Mouse (Mus musculus): ENCODE data around the gene Evi5.
"Not testable (repeated sequence)": the region's sequence is repeated elsewhere in the genome, so short reads cannot be mapped to it uniquely, and the experiment has no call there.

Gene Evi5

DNA sequence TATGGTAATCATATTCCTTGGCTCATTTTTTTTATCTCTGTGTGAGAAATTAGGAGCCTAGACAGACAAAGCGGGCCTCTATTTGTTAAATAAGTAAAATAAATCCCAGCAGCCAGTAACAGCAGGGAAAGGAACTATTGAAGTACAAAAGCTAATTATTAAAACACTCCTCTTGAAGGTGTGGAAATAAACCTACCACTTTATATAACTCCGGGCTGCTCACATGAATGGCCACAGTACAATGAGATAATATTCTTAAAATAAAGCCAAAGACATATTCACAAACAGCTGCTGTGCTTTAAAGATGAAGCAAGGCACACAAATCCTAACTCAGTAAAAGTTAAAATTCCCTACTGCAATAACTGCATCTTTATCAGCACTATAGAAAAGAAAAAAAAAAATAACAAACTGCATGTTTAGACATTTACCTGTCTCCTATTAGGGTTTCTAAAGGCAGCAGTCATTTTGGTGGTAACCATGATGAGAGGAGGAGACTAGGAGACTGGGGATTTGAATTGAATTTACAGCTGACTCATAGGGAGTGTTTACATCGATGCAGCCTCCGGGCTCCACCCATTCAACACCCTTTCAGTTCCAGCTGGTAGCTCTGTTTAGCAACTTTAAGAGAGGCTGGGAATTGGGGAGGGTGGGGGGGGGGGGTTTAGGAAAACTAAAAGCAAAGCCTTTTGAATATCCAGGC is at the start of gene Evi5:
Gene Evi5, minus strand, starts transcription at position 547 of the 700 bp plus-strand sequence.
- POLR2A ChIA-PET = interaction anchor here in 3 of 4 experiments (1.1 to 3.0 kb wide), 10 partner anchors 8 to 642 kb away, joined by 3 to 10 read pairs (median 3); no protein-coding TSS in a partner anchor
- CTCF ChIA-PET = interaction anchor here in 1 of 4 experiments (0.6 to 0.7 kb wide), 6 partner anchors 8 to 734 kb away, joined by 3 to 5 read pairs (median 4); no protein-coding TSS in a partner anchor

DNA sequence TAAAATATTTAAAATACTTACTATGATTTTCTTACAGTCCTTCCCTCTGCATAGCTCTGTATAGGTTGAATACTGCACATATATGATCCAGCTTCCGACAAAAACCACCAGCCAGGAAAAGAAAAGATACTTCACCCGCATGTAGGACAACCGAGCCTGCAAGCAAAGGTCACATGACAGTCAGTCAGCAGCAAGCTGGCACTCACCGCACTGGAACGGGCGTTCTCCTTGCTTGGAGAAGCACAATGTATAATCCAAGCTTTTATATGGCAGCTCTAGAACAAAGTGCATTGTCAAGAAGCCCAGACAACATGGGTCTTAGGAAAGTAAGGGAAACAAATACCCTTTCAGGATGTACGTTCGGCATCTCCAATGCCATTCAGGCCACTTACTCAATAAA is 49.7 kb upstream of the Evi5 start:
- POLR2A ChIA-PET = interaction anchor here in 3 of 4 experiments (0.6 to 3.4 kb wide), 8 partner anchors 13 to 79 kb away, joined by 3 to 20 read pairs (median 6); no protein-coding TSS in a partner anchor
- CTCF ChIA-PET = interaction anchor here in 1 of 4 experiments (1.9 to 2.0 kb wide), 2 partner anchors 62 to 106 kb away, joined by 4 to 6 read pairs; no protein-coding TSS in a partner anchor

- CTCF ChIA-PET = interaction anchor here (0.6 to 3.0 kb wide), 10 partner anchors 50 to 108 kb away, joined by 3 to 37 read pairs (median 11); partner anchors contain the start of gene Fam69a (in 2 of the 4)
- POLR2A ChIA-PET = interaction anchor here in 3 of 4 experiments (0.9 to 3.5 kb wide), 7 partner anchors 11 to 107 kb away, joined by 3 to 23 read pairs (median 7); no protein-coding TSS in a partner anchor
Observed at GRCm38 (mm10) chr5:107922836-107923235, 47.9 kb upstream of the Evi5 start.

GRCm38 (mm10) chr5:107921400-107922252 is 46.7 kb upstream of the Evi5 start:
- POLR2A ChIA-PET = interaction anchor here in 3 of 4 experiments (0.6 to 3.5 kb wide), 25 partner anchors 9 to 131 kb away, joined by 3 to 23 read pairs (median 4); partner anchors contain the start of gene Fam69a (in 1 of the 3)

GRCm38 (mm10) chr5:107915280-107915679 is 40.4 kb upstream of the Evi5 start:
- CTCF ChIA-PET = interaction anchor here in 1 of 4 experiments (0.5 to 1.7 kb wide), 2 partner anchors 115 to 379 kb away, joined by 3 to 5 read pairs; no protein-coding TSS in a partner anchor
- POLR2A ChIA-PET = interaction anchor here in 3 of 4 experiments (0.8 to 8.5 kb wide), 8 partner anchors 9 to 120 kb away, joined by 3 to 113 read pairs (median 6); no protein-coding TSS in a partner anchor

More at GRCm38 (mm10) chr5:107921400-107922252, 46.7 kb upstream of the Evi5 start:
- CTCF ChIA-PET = interaction anchor here (0.5 to 3.0 kb wide), 56 partner anchors 9 to 391 kb away, joined by 3 to 47 read pairs (median 4); partner anchors contain the start of genes Fam69a (in 3 of the 4) and Pigg (in 1 of the 4)

DNA sequence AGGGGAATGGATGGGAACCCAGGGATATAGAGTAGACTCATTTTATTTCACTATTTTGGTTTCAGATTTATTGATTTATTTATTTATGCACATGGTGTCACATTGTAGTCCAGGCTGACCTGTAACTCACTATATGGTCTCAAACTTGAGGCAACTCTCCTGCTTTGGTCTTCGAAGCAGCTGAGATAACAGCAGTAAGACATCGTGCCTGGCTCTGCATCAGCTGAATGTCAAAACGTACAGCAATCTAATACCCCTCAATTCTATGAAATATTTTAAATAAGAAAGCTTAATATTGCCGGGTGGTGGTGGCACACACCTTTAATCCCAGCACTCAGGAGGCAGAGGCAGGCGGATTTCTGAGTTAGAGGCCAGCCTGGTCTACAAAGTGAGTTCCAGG is 36.1 kb upstream of the Evi5 start:
- POLR2A ChIA-PET = interaction anchor here in 3 of 4 experiments (0.6 to 8.5 kb wide), 19 partner anchors 6 to 761 kb away, joined by 3 to 113 read pairs (median 5); no protein-coding TSS in a partner anchor
- CTCF ChIA-PET = interaction anchor here in 1 of 4 experiments (1.3 kb wide), 1 partner anchor 10 kb away, joined by 6 read pairs; no protein-coding TSS in a partner anchor

DNA sequence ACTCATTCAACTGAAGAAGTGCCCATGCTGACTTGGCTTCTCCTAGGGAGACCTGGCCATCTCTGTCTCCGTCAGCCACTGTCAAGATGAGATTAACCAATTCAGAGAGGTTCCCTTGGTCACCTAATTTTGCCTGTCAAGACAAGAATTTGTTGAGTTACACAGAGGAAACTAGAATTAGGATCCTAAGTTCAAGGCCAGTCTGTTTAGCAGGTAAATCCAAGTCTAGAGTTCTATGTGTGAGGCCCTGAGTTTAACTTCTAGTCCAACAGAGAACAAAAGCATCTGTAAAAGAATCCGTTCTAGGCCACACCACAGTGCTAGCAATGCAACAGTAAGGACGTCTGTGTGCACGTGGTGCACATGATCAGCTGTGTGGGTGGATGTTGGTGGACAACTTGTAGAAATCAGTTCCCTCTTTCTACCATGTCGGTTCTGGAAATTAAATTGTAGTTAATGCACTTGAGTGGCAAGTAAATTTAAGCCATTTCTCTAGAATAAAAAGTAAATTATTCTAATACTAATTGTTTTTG is 35.2 kb upstream of the Evi5 start:
- ChIA-PET POLR2A (interaction anchor here in 1 of 4 experiments (0.6 to 6.6 kb wide), 10 partner anchors 9 to 319 kb away, joined by 3 to 53 read pairs (median 4); no protein-coding TSS in a partner anchor), CTCF (interaction anchor here in 1 of 4 experiments (0.6 kb wide), 1 partner anchor 80 kb away, joined by 6 read pairs; the partner anchor contains the start of gene Ube2d2b)

- ChIA-PET CTCF (interaction anchor here in 1 of 4 experiments (0.6 kb wide), 1 partner anchor 80 kb away, joined by 6 read pairs; the partner anchor contains the start of gene Ube2d2b), POLR2A (interaction anchor here in 3 of 4 experiments (0.7 to 6.6 kb wide), 11 partner anchors 10 to 688 kb away, joined by 3 to 53 read pairs (median 6); partner anchors contain the start of gene Rpl5 (in 1 of the 3))
Observed at GRCm38 (mm10) chr5:107909668-107910067, 34.8 kb upstream of the Evi5 start.

GRCm38 (mm10) chr5:107908514-107909110 is 33.7 kb upstream of the Evi5 start:
- POLR2A ChIA-PET = interaction anchor here (0.5 to 7.2 kb wide), 37 partner anchors 6 to 361 kb away, joined by 3 to 113 read pairs (median 4); partner anchors contain the start of genes Evi5 (in 1 of the 4), Fam69a (in 1 of the 4) and Rpl5 (in 1 of the 4)

GRCm38 (mm10) chr5:107904325-107904724 is 29.4 kb upstream of the Evi5 start:
- ChIA-PET CTCF (interaction anchor here in 1 of 4 experiments (0.6 to 0.9 kb wide), 2 partner anchors 12 to 17 kb away, joined by 3 to 5 read pairs; no protein-coding TSS in a partner anchor), POLR2A (interaction anchor here in 2 of 4 experiments (0.6 to 7.2 kb wide), 23 partner anchors 9 to 358 kb away, joined by 3 to 113 read pairs (median 4); partner anchors contain the start of gene Mtf2 (in 1 of the 2))

More at GRCm38 (mm10) chr5:107908514-107909110, 33.7 kb upstream of the Evi5 start:
- CTCF ChIA-PET = interaction anchor here in 1 of 4 experiments (1.7 kb wide), 1 partner anchor 13 kb away, joined by 9 read pairs; no protein-coding TSS in a partner anchor

GRCm38 (mm10) chr5:107901014-107901615 is 26.2 kb upstream of the Evi5 start:
- CTCF ChIA-PET = no interaction called here
- POLR2A ChIA-PET = interaction anchor here in 3 of 4 experiments (0.6 to 1.5 kb wide), 12 partner anchors 15 to 368 kb away, joined by 3 to 8 read pairs (median 3); partner anchors contain the start of genes Dr1 (in 1 of the 3) and Evi5 (in 1 of the 3)

DNA sequence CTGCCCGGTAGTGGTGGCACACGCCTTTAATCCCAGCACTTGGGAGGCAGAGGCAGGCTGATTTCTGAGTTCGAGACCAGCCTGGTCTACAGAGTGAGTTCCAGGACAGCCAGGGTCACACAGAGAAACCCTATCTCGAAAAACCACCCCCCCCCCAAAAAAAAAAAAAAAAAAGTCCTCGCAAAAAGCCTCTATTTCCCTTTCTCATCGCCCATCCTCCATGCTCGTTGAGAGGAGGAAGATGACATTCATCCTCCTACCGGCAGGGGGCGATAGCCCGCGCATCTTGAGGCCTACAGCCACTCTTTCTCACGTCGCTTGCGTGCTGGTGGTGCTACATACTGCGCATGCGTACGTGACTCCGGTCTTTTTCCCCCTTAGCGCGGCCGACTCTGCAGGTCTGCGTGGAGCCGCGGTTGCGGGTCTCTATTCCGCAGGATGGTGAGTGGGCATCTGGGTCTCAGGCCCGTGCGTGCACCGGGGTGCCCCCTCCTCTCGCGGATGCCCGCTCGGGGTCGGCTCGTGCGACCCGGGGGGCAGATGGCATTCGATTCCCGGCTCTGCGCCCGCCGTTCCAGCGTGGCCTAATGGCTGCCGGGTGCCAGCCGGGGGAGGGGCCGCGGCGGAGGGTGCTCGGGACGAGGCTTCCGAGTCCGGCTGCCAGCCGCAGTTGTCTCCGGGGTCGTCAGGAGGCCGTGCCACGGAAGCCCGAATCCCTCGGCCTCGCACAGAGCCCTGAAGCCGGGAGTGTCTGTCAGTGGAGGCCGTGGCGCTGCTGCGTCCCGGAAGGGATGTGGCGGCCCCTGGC is 25.5 kb upstream of the Evi5 start, which contains the start of gene Rpl5:
Gene Rpl5, plus strand, starts transcription at position 297 of the 808 bp plus-strand sequence.
- ChIA-PET POLR2A (interaction anchor here (0.6 to 3.4 kb wide), 34 partner anchors 8 to 368 kb away, joined by 3 to 37 read pairs (median 4); partner anchors contain the start of genes Dr1 (in 1 of the 4) and Evi5 (in 1 of the 4)), CTCF (interaction anchor here in 2 of 4 experiments (0.5 to 1.0 kb wide), 3 partner anchors 32 to 534 kb away, joined by 3 to 4 read pairs (median 4); no protein-coding TSS in a partner anchor)

DNA sequence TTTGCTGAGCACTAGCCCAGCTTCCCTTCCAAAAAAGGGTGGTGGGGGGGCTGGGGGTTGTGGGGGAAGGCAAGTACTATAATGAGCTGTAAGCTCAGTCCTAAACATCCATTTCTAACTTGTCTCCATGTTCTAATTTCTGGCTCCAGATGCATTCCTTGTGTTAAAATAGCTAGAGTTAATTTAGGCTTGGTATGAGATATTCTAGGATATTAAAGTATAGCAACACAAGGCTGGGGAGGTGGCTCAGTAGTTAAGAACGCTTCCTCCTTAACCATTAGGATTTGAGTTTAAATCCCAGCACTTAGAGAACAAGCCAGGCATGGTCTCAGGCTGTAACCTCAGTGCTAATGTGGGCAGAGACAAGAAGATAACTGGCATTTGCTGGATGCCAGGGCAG is 21.4 kb upstream of the Evi5 start:
- POLR2A ChIA-PET = interaction anchor here in 2 of 4 experiments (0.8 to 6.0 kb wide), 5 partner anchors 10 to 180 kb away, joined by 3 to 53 read pairs (median 3); no protein-coding TSS in a partner anchor
- CTCF ChIA-PET = no interaction called here

DNA sequence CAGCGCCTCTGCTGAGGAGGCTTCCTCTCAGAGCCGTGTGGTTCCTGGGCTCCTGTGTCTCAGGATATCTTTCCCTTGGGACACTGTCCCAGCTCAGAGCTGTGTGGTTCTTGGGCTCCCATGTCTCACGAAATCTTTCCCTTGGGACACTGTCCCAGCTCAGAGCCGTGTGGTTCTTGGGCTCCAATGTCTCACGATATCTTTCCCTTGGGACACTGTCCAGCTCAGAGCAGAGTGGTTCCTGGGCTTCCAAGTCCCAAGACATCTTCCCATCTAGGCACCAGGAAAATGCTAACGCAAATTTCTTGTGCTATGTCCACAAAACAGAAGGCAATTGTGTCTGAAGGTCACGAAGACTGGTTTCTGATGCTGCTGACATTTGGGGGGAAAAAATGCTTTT is 19.8 kb upstream of the Evi5 start:
- CTCF ChIA-PET = no interaction called here
- POLR2A ChIA-PET = interaction anchor here in 3 of 4 experiments (0.7 to 6.0 kb wide), 9 partner anchors 8 to 32 kb away, joined by 3 to 53 read pairs (median 3); no protein-coding TSS in a partner anchor

- POLR2A ChIA-PET, CTCF ChIA-PET: not testable (repeated sequence)
Observed at GRCm38 (mm10) chr5:107891515-107891914, 16.6 kb upstream of the Evi5 start.
